Mouse (Mus musculus) c-Kit-negative CD71-positive TER-119-positive erythroid progenitor cells, embryonic 14.5 days (primary cell): Measurements from ENCODE around the gene Arhgap10.

Experiments
- DNase-seq: peaks from one replicate; pipeline ENCODE4 v3.0.0-alpha.2; 2013; ENCODE audit warnings: low read depth, low spot score

The Arhgap10 gene

DNA sequence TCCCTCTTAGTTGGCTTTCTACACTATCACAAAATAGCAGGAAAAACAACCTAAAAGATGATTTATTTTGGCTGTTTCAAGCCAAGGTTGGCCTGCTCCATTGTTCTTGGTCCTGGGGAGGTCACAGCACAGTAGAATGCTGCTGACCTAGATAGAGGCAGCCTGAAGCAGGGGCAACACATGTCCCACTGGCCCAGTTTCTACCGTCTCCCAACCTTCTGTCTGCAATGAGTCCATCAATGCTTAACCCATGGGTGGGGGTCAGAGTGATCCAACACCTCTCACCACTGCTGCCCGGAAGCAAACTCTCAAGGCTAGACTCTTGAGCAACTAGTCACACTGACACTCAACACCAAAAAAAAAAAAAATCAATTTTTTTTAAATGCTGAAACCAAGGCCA is 31.0 kb downstream of the Arhgap10 start:
- DNase-seq, result no peak

DNA sequence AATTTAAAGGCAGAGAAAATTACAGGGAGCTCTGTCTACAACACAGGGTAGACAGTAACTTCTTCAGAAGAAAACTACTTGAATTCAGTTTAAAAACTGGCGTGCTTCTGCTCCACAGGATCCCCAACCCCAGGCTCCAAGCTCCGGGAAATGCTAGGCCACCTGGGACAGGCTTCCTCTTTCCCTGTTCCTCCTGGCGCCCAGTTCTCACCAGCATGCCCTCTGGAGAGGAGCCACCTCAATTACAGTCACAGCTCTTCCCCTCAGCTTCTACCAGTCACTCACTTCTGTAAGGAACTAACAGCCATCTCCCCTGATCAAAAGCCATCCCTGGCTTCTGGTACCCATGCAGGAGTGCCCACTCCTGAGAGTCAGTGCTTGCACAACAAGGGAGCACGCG is 32.9 kb downstream of the Arhgap10 start:
- DNase-seq, result no peak

DNA sequence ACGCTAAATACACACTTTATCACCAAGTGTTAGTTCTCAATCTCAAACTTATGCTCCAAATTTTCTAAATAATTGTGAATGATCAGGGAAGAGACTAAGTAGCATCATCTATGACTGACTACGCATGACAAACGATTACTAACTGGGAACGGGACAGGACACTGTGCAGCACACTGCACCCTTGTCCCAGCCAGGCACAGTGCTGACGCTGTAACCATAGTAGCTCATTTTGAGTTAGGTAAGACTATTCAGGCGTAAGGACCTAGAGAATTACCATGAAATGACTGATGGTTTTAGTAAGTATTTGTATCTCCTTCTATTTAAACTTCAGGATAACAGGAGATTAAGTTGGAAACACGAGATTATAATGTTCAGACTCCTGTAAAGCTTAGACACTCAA is 33.5 kb downstream of the Arhgap10 start:
- no peak for DNase-seq

DNA sequence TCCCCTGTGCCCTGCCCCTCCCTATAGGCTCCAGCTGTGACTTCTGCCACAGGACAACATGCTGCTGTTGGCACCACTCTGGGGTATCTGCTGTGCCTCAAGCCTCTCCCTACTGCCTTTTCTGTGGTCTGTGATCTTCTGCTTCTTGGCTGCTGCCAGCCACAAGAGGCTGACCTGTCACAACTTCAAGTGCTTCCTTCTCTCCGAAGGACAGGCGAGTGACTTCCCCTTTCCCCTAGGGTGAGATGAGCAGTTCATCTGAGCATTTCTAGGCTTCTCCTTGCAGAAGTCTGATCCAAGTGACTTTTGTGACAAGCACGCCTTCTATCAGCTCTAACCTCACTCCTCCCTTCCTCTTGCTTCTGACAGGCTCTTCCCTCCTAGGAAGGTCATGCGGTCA is 34.1 kb downstream of the Arhgap10 start:
- DNase-seq, result no peak

DNA sequence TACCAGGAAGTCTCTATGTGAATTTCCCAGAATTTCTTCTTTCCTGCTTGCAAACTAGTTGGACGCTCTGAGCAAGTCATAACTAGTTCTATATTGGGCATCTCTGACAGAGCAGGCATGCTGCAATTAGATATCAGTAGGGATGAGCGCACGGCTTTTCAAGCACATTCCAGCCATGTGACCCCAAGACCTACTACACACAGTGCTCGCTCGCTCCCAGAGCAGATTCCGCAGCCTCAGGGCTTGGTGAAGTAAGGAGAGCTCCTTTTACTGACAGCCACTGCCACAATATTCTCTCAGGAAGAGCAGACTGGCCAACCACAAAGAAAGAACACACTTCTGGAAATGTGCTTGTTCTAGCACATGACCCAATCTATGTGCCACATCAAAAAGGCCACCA is 36.0 kb downstream of the Arhgap10 start:
- no peak for DNase-seq

DNA sequence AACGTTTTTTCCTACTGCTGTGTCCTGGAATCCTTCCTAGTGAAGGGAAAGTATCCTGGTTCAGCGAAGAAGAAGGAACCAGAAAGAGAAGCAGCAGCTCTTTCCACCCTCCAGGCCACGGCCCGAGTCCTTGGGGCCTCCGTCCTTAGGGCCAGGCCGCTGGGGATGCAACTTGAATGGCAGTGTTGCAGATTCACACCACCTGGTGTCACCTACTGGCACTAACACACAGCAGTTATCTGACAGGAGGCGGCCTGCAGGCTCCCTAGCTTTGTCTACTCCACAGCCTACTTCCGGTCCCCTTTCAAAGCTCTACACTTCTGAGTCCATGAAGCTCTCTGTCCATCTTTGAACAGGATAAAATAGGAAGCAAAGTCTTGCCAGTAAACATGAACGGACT is 37.8 kb downstream of the Arhgap10 start:
- DNase-seq, result no peak

DNA sequence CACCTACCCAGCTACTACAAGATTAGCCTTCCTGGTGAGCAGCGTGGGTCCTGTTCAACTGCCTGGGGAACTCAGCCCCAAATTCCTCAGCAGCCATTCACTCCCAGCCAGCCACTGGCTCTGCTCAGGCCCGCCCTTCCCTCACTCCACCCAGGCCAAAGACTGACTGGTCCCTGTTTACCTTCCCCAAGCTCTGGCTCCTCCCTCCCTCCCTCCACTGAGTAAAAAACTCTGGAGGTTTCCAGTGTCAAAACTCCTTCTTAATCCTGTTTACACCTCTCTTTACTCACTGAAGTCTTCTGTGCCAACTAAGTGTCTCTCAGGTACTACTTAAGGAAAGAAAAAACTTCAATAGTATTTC is 38.9 kb downstream of the Arhgap10 start:
- DNase-seq, result no peak

DNA sequence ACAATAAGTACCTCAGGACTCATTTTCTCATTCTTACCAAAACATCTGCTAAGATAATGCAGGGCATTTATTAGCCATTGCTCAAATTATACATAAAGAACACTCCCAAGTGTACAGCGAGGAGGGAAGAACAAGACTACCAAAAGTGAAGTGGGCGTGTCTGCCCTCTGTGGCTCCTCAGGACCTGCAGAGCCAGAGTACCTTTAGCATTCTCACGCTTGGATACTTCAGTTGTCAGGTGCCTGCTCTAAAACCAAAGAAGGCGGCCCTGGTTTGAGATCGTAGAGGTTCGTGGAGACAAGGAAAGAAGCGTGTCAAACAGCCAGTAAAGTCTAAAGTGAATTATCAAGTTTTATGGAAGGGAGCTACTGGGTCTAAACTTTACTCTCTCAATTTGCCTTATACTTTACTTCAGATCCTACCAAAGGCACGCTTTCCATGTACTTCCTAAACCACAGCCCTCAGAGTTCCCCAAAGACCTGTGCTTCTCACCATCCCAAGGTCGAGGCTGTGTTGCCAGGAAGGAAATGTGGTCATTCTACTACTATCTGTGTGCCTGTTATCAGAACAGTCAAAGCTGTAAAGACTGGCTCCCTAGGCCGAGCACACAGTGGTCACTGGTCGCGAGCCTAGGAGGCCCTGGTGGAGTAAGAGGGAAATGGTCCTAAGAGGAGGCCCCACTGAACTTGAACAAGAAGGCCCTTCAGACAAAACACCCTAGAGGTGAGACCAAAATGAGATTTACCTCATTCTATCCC is 39.4 kb downstream of the Arhgap10 start:
- DNase-seq, result no peak

DNA sequence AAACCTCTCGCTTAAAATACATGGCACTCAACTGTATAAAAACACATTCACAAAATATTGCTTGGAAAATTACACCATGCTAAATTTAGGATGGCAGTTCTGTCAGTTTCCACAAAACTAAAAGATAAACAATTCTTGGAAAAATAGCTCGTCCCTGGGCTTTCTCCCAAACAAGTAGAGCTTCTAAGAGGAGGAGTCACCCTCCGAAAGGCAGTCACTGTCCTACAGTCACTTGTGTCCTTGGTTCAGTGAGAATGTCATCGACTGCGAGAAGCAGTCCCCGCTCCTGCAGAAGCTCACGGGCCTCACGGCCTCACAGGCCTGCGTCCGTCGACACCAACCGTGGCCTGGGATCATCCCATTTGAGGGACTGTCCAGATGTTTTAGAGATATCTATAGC is 40.1 kb downstream of the Arhgap10 start:
- DNase-seq, result no peak

DNA sequence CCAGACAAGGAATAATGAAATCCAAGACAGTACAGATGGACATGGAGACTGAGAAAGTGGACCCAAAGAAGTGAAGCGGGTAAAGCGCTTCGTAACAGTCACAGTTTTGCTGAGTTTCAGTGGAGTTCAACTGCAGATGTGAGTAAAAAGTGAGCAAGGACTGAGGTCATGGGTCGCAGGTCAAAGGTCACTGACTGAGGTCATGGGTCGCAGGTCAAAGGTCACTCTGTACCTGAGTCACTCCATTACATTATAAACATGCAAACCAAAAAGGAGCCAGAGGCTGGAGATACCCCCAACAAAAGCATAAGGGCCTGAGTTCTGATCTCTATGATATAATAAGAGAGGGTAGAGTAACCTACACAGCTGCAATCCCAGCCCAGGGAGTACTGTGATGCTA is 43.1 kb downstream of the Arhgap10 start:
- DNase-seq, result no peak

DNA sequence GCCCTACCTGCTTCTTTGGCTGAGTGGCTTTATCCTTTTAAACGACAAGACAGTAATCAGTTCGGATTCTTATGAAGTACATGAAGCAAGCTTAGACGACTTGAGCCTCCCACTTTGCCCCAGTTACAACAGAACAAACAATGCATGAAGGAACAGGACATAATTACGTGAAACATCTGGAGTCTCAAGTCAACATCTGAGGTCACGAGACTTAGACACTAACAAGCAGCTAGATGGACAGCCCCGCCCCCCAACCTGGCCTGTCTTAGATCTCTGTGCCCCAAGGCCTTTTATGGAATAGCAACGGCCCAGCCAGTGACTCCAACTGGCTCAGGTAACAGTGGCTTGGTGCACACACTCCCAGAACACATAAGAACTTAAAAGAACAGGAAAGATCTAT is 44.0 kb downstream of the Arhgap10 start:
- no peak for DNase-seq

DNA sequence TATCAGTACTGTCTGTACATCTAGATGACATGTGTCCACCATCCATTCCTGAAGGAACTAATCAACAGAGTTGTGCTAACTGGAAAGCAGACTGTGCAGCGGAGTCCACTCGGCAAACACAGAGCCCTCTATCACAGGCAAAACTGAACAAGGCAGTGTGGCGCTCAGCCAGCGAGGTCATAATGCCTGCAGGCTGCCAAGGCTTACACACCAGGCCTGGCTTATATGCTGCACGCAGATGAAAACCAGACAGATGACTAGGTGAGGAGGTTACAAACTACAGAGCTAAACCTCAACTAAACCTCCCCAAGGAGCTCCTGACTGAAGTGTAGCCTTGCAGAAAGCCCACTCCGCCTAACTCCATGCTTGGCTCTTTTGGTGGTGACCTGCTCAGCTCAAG is 44.4 kb downstream of the Arhgap10 start:
- DNase-seq, result no peak

DNA sequence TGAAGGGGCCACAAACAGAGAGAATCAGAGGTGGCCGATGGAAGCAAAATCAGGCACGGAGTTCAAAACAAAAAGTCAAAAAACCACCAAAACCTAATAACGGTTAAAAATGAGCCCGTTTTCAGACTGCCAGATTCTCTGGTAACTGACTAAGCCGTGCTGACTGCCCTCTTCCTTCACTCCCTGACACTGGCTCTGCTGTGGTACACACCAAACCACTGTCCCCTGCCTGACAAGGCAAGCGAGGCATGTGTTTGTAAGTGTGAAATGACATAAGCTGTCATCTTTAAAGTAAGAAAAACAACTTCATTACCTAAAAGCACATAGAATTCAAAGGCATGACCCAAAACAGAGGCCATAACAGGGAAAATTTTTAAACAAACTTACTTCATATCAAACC is 56.4 kb downstream of the Arhgap10 start:
- no peak for DNase-seq

DNA sequence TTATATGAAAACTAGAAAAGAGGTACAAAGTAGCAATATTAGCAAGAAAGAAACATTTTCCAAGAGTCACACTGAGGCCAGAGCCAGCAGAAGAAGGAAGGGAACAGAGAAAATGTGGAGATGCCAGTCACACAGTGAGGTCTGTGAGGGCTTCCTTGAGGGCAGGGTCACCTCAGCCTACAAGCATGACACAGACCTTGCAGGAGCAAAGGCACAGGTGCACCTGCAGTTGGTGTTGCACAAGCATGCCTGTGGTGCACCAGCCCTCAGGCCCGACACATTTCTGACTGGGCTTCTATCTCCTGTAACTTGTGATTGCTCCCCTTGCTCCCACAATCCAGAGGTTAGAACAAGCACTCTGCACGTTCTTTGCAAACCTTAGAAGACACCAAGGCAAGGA is 57.4 kb downstream of the Arhgap10 start:
- DNase-seq, result no peak

DNA sequence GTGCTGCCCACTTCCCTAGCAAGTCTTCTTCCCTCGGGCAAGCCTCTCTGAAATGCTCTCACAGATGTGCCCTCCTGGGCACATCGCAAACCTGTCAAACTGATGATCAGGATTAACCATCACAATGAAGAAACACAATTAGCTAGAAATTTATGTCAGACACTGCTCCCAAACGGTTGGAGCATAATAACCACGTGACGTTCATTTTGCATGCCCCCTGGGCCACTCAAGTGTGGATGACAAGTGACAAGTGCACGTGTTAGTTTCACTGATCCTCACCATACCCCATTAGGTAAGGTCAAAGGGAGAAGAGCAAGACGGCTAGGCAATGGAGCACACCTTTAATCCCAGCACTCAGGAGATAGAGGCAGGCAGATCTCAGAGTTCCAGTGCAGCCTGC is 58.1 kb downstream of the Arhgap10 start:
- no peak for DNase-seq

DNA sequence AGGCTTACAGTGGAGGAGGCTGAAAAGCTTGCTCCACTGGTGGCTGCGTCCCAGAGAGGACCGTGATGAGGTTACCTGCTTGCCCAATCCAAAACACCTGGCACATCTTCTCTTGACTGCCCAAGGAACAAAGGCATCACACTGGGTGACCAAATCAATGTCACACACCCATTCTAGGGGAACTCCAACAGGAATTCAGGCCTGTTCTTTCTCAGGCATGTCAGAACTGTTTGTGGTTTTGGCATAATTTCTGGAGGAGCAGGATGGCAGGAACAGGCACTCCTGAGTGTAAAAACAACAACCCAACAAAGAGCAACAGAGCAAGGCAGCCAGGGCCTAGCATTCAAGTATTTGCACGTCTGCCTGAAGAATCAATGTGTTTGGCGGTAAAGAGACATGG is 59.2 kb downstream of the Arhgap10 start:
- no peak for DNase-seq

DNA sequence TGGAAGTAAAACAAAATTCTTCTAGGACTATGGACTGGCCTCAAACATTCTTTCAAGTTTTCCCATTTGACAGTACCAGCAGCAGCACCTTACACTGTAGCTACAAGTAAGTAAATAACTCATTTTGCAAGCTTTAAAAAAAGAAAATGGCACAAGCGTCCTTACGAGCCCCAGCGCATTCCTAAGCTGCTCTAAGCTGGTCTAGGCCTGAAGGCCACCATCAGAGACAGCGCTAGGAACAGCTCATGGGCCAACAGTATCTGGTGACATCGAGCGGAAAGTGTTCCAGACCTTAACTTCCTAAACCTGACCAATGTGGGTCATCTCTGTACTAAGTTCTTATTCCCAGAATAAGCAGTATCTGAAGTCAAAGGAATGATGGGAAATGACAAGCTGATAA is 61.5 kb downstream of the Arhgap10 start:
- DNase-seq, result no peak

DNA sequence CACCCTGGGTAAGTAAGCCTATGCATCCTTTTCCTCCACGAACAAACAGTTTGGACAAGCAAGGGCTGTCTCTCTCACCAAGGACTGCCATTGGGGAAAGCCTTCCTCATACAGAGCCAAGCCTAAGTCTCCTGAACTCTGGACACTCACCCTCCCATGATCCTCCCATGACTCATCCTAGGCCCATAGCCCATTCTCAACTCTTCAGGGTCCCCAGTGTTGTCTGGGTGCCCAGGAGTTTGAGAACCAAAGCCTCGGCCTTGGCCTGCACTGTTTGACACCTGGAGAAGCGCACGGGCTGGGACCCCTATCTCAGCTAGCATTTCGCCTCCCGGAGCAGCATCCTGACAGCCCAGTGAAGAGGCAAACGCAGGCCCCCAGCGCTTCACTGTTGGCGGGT is 63.9 kb downstream of the Arhgap10 start:
- no peak for DNase-seq

DNA sequence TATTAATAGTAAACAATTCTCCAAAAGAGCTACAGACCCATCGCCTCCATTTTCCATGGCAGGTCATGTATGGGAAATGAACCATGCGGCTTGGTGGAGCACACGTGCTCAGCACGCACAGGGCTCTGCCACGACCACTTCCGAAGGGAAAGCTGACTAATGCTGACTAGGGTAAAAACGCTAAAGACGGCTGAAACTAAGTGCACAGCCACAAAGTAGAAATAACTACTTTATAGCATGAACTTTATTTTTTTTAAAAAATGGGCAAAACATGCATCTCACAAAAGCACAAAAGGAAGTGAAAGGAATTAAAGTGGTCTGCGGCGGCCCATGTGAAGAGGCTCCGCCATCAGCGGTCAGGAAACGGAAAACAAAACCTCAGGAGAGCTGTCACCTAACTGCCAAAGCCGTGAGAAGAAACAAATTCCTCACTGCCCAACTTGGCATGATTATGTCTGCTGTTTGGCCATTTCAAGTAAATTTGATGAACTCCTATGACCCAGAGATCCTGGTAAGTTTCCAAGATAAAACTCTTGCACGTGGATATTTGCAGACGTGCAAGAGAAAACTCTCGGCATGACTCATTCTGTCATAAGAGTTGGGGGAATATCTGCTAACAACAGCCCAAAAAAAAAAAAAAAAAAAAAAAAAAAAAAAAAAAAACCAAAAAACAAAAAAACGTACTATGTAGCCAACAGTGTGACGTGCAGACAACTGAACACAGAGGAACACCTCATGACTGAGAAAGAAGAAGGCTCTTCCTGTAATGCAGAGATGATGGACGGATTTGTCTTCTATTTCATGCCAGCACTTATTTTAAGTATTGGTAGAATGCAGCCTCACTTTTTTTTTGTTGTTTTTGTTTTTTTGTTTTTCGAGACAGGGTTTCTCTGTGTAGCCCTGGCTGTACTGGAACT is 66.0 kb downstream of the Arhgap10 start:
- no peak for DNase-seq

DNA sequence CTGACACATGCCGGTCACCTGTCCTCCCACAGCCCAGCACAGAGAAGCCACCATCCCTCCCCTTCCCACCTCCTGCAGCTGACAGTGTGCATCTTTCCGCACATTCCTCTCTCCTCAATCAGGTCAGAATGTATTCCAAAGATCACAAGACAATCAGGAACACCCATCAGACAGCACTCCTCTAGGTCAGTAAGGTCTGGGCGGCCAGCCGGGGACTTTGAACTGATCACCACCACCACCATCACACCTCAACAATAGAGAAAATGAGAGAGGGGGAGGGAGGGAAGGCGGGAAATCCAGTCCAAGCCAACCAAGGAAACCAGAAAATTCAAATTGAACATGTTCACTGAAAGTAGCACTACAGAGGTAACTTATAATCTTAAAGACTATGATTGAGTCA is 66.7 kb downstream of the Arhgap10 start:
- no peak for DNase-seq

DNA sequence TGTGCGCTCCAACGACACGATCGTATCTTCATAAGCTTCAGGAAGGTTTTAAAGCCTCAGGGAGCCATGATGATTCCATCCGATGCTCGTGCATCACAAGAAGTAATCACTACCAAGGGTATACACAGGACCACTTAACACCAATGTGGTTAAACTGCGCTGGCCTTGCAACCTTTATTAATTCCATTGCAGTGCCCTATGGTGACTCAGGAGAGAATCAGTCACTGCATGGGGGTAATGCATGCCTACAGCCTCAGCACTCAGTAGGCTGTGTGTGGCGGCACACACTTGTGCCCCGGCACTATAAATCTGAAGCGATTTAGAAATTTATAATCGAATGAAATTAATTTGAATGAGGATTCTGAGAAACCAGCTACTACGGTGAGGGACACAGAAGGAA is 71.5 kb downstream of the Arhgap10 start:
- no peak for DNase-seq

DNA sequence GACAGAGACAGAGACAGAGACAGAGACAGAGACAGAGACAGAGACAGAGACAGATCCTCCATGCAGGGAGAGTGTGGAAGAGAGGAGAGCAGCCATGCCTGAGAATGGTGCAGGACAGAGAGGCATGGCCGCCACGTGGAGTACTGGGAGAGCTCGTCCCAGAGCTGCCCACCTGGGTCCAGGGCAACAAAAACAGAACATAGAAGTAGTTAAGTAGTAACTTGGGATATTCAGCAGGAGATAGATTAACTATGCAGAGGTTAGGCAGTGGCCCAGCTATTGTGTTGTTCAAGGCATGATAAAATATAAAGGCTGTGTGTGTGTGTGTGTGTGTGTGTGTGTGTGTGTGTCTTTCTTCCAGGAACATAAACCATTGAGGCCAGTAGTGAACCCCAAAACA is 72.1 kb downstream of the Arhgap10 start:
- no peak for DNase-seq

DNA sequence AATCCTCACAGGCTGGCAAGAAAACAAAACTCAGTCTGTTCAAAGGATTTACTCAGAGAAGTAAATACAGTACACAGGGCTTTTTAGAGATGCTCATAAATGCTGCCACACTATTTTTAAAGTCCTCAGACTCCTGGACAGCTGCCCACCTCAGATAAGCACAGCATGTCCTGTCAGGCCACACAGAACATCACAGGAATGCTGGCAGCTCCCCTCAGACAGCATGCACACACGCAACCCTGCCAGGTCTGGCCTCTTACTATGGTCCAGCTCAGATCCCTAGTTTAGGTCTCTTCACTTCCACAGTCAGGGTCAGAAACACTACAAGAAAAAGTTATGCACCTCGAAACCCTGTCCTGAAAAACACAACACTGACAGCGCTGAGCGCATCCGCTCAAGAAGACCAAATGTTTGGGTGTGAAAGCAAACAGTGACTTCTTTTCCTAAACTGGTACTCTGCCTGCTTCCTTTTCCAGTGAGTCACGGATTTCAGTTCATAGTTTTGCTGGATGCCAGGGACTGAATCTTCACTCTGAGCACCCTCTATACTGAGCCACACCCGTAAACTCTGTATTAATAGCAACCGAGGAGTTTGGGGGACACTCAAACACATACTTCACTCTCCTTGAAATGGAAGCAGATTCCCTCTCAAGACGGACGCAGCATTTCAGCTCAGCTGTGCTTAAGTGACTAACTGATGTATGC is 73.4 kb downstream of the Arhgap10 start:
- no peak for DNase-seq
